Mouse (Mus musculus) layer of hippocampus, postnatal 10 days (tissue): Measurements from ENCODE around the gene Kif19a. TPM values are rescaled to one million over a fixed set of nuclear protein-coding genes. Genes with fewer than 3 reads are reported as not detected.

Experiments used
- total RNA-seq, 2 experiments: library from RNA; stranded (reverse); gene quantifications; 2 replicates each; pipeline ENCODE4 v1.2.3; 2021

Gene Kif19a
- total RNA-seq, 2 experiments from 2014 or later: 6.7 to 8.7 TPM

Other genes starting within 250 kb of the Kif19a start
- gene Rpl38, start 96.9 kb upstream of the Kif19a start, total RNA-seq: 1,000 to 10,000 TPM; 1,016 to 1,166 TPM
- 10 to 100 TPM; 27.3 to 28.7 TPM for gene Ttyh2, start 90.0 kb upstream of the Kif19a start, total RNA-seq
- 1 to 10 TPM; 1.2 to 2.4 TPM for gene Dnaic2, start 38.0 kb upstream of the Kif19a start, total RNA-seq
- gene Btbd17, start 30.6 kb downstream of the Kif19a start, total RNA-seq: 10 to 100 TPM; 30.4 to 32.9 TPM
- gene Gpr142, start 33.5 kb downstream of the Kif19a start, total RNA-seq: not detected
- gene Gprc5c, start 85.8 kb downstream of the Kif19a start, total RNA-seq: 1 to 10 TPM; 3.9 to 5.1 TPM
- gene Cd300a, start 124.7 kb downstream of the Kif19a start, total RNA-seq: under 1 TPM; 0.62 TPM
- gene Cd300lb, start 169.0 kb downstream of the Kif19a start, total RNA-seq: under 1 TPM in 1 of 2 experiments, not detected in 1; 0.20 TPM
- not detected for gene Cd300c, start 203.8 kb downstream of the Kif19a start, total RNA-seq
- gene Cd300ld, start 224.5 kb downstream of the Kif19a start, total RNA-seq: under 1 TPM in 1 of 2 experiments, not detected in 1; 0.11 TPM
- 1 to 10 TPM; 2.5 to 3.5 TPM for gene Cd300c2, start 236.5 kb downstream of the Kif19a start, total RNA-seq